Mouse (Mus musculus) adrenal gland, postnatal 14 days (tissue): ENCODE data around the gene Nfil3. TPM values are rescaled to one million over a fixed set of nuclear protein-coding genes. Genes with fewer than 3 reads are reported as not detected.

Source experiments
- DNase-seq: peaks from one replicate; pipeline ENCODE4 v3.0.0; 2021; ENCODE audit warnings: mixed read lengths
- total RNA-seq: library from RNA; stranded (reverse); gene quantifications from 2 replicates; pipeline ENCODE4 v1.2.3, GENCODE M21; 2021

Gene Nfil3
- total RNA-seq, 1 experiment from 2014 or later: 87.9 TPM

DNA sequence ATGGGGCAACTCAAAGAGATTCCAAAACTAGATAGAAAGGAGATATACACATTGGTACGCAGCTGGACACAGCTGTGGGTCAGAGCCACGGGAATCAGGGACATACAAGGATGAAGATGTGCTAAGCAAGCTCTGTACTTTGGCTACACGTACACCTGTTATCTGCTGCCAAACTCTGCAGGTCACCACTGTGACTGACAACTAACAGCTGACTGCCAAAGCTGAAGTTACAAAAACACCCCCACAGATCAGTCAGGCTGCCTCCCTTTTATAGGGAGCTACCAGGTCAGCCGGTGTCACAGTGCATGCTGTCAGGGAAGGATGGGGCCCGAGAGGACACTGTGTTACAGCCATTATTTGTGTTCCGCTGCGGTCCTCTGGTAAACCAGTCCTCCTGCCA lies 39.9 kb downstream of the Nfil3 start:
- no peak for DNase-seq

DNA sequence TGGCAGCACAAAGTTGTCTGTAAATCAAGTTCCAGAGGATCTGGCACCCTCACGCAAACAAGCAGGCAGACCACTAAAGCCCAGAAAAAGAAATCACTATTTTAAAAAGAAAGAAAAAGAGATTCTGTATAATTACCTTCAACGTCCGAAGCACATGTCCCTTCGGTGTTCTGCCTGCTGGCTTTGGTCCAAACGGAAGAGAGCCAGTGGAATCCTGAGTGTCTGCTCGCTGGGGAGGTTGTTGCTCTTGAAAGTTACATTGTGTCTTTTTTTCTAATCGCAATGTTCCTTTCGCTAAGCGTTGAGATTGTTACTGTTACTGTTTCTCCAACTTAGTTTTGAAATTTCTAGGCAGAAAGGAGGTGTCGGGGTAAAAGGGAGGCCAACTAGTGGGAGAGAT lies 50.3 kb downstream of the Nfil3 start:
- DNase-seq: peak; percentile 43

DNA sequence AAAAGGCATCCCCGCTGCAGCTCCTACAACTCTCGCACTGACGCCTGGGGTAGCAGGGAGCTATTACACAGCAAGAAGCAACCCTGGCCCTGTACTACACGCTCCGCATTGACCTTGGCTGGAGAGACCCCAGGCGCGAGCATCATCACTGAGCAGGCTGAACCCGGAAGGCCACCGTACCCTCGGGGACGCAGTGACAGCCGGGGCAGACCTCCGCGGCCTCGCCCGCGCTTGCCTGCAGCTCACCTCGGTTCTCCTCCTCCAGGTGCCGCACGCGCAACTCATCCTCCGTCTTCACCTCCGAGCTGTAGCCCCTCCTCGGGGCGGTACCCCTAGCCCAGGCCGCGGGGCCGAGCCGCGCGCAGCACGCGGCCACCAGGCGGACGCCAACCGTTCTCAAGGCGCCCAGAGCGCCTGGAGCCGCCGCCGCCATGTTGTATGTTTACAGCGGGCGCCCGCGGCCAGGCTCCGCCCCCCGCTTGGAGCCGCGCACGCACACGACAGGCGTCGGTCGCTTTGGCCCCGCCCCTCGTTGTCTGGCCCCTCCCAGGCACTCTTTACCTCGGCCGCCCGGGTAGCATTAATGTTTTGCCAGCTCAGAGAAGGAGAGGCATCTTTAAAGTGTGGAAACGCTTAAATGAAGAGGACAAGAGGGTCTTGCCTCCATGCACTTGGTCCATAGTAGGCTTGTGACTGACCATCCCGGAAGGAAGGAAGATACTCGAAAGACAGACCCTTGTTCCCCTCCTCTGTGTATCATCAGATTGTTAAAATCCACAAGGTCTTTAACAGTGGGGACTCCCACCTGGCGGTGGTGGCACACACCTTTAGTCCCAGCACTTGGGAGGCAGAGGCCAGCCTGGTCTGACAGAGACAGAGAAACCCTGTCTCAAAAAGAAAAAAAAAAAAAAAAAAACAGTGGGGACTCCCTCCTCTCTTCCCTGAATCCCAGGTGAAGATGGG lies 51.4 kb downstream of the Nfil3 start, which contains the start of gene Auh:
TSS of gene Auh (minus strand) at position 473 of the 963 bp plus-strand sequence.
- peak; percentile 94 for DNase-seq

DNA sequence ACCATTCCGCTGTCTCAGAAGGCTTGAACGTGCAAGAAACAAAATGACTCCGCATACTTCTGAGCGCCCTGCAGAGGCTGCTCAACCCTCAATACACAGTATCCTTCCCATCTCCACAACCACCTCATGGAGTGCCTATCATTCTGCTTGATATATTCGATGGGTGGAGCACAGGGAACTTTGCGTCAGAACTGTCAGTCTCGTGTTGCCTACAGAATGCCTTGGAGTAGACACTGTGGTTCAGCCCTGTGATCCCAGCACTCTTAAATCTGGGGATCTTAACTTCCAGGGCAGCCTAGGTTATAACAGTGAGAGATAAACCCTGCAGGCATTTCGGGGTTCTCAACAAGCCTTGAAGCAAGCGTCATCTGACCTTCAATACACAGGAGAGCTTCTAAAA lies 52.5 kb downstream of the Nfil3 start:
- no peak for DNase-seq

DNA sequence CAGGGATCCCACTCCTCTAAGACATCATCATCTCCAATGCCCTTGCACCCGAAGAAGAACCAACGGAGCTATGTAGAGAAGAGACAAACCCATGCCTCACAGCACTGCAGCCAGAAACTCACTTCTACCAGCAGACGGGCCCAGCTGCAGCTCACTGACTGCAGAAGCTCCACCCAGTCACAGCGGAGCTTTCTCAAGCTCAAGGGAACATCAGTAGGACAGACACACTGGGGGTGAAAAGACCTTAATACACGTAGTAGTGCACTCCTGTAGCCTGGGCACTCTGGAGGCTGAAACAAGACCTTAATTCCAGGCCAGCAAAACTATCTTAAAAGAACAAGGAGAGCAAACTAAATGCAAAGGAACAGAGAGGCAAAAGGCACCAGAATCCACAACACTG lies 56.4 kb downstream of the Nfil3 start:
- no peak for DNase-seq

DNA sequence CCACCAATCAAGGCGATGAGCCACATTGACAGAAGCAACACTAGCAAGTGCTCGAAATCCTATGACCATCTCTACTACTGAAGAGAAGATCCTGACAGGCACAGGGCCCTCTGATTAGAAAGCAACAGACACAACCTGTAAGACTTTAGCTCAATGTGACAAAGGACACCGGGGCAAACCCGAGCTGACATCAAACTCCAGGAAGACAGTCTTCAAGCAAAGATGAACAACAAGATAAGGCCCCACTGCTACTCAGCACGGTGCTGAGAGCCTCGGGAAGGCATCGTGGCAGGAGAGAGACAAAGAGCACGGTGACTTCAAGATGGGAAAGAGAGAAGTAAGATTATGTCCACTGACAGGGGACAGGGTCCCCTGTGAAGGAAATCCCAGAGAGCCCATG lies 58.9 kb downstream of the Nfil3 start:
- peak; percentile 1 for DNase-seq

DNA sequence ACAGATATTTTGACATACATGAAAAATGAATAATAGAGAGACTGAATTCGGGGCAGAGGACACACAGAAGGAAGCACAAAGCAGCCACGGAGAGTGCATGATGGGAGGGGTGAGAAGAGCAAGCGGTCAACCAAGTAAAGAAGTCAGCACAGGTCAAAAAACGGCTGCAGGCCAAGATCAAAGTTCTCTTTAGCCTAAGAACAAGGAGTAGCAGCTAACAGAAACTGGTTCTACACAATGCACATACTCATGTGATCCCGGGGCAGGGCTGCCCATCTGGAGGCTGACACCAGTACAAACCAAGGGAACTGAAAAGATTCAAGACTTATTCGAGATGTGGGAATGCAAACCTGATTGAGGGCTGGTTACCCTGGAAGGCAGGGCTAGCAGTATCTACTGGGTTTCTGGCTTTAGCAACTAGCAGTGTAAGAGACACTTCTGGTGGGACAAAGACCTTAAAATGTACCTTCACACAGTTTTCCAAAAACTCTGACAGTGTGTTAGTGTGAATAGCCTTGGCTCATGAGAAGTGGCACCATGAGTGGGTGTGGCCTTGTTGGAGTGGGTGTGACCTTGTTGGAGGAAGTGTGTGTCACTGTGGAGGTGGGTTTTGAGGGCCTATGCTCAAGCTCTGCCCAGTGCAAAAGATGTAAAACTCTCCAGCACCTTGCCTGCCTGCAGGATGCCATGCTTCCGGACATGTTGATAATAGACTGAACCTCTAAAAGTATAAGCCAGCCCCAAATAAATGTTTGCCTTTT lies 59.6 kb downstream of the Nfil3 start:
- peak; percentile 3 for DNase-seq

DNA sequence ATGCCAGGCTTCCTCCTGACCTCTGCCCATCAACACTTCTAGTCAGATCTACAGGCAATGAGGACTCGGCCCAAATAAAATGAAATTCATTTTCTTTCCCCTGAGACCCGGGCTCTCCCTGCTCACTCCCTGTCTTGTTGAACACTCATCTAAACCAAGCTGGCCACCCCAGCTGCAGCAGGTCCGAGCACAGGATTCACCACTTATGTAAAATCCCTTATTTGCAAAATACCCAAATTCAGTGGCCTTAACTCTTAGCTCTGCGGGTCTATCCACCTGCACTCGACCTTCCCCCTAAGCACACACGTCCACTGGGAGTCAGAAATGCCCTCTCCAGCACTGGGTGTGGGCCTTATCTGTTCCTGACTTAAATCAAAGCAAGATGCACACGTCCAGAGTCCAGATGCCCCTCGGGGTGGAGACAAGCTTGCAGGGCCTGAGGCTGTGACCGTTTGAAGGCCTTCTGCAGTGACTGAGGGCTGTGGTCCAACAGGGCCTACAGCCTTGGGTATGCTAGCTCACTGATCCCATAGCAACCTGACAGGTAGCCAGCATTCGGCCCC lies 61.0 kb downstream of the Nfil3 start:
- DNase-seq: peak; percentile 6

DNA sequence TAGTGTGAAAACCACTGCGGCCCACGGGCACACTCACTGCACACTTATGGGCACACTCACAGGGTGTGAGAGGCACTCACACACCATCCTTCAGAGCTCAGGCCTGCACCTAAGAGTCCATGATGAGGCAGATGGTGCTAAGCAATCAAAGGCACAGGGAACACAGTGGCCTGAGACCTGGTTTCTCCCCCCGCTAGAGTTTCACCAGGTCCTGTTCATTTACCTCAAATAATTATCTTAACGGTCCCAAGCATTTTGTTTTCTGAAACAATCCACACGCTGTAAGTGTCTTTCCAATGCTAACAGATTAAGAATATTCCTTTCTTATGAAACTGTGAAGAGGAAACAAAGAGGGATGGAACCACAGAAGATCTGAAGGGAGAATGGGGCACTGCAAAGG lies 62.5 kb downstream of the Nfil3 start:
- DNase-seq: no peak

Other genes with a start within 250 kb of the Nfil3 start
- gene Auh, start 51.4 kb downstream of the Nfil3 start, total RNA-seq: 128 and 131 TPM in 2 replicates